Mouse (Mus musculus) liver, embryonic 14.5 days (tissue): Measurements from ENCODE around the gene Ncaph2. TPM values are rescaled to one million over a fixed set of nuclear protein-coding genes. Genes with fewer than 3 reads are reported as not detected.

ENCODE experiments used
- ATAC-seq: fragments of 200-750 bp; cut with Nextera tagmentation; 2 replicates; pipeline ENCODE4 v1.8.0; 2017; ENCODE audit warnings: moderate number of reproducible peaks, mild to moderate bottlenecking, moderate library complexity; ENCODE audit not compliant: insufficient read depth
- DNase-seq, 3 experiments: peaks; one replicate each; pipeline ENCODE4 v3.0.0-alpha.2; 2012 to 2013; ENCODE audit warnings: low read depth in 3 of 3, low spot score in 3 of 3
- H3K27ac ChIP-seq: fragments of 300-500 bp; sonication (generic); 2 replicates; pipeline ENCODE4 v1.5.1; 2014; ENCODE audit warnings: moderate library complexity, mild to moderate bottlenecking, control low read depth, inconsistent platforms
- H3K27me3 ChIP-seq: fragments of 300-500 bp; sonication (generic); 2 replicates; pipeline ENCODE4 v1.6.1; 2014; ENCODE audit warnings: mild to moderate bottlenecking, low read length, moderate library complexity; ENCODE audit not compliant: control insufficient read depth, insufficient read depth
- H3K36me3 ChIP-seq: fragments of 300-500 bp; sonication (generic); replicated peaks from 2 replicates; pipeline ENCODE4 v1.6.1; 2014; ENCODE audit warnings: low read depth; ENCODE audit not compliant: control insufficient read depth, insufficient read depth
- H3K4me1 ChIP-seq, 2 experiments: fragments of 200-500 bp in 1 of 2; fragments of 300-500 bp in 1 of 2; sonication (generic) in 1 of 2; replicated peaks; 2 replicates each; pipeline ENCODE4 v1.6.1; 2012 to 2014; ENCODE audit warnings: antibody characterized with exemption in 1 of 2, inconsistent platforms in 1 of 2, low read length in 1 of 2; ENCODE audit not compliant: control insufficient read depth in 2 of 2, insufficient read depth in 2 of 2
- H3K4me2 ChIP-seq: fragments of 300-500 bp; sonication (generic); 2 replicates; pipeline ENCODE4 v1.6.1; 2014; ENCODE audit warnings: low read depth, mild to moderate bottlenecking, control low read depth, moderate library complexity
- H3K4me3 ChIP-seq, 2 experiments: fragments of 200-500 bp in 1 of 2; fragments of 300-500 bp in 1 of 2; sonication (generic) in 1 of 2; 2 replicates each; pipeline ENCODE4 v1.5.1; 2012 to 2014; ENCODE audit warnings: low read depth in 2 of 2, low read length in 2 of 2, mild to moderate bottlenecking in 2 of 2, control low read depth in 1 of 2, inconsistent platforms in 1 of 2, moderate library complexity in 1 of 2; ENCODE audit not compliant: insufficient read depth in 1 of 2
- H3K9ac ChIP-seq: fragments of 300-500 bp; sonication (generic); replicated peaks from 2 replicates; pipeline ENCODE4 v1.6.1; 2014; ENCODE audit warnings: mild to moderate bottlenecking, control low read depth, moderate library complexity
- H3K9me3 ChIP-seq: fragments of 300-500 bp; sonication (generic); 2 replicates; pipeline ENCODE4 v1.6.1; 2016; ENCODE audit warnings: low read length, mixed read lengths; ENCODE audit not compliant: control insufficient read depth
- CTCF ChIP-seq: IDR thresholded peaks from 2 replicates; pipeline ENCODE4 v1.5.1; 2016; ENCODE audit warnings: antibody characterized with exemption, low read depth, control low read depth
- EP300 ChIP-seq: IDR thresholded peaks from 2 replicates; pipeline ENCODE4 v1.6.1; 2016; ENCODE audit warnings: antibody characterized with exemption, low read depth
- WGBS: fragments of 180-500 bp; shearing (Covaris S2); extraction: QIAGEN DNeasy Blood & Tissue Kit; methylation state at CpG from one replicate; pipeline ENCODE4 v1.1.7; 2014; ENCODE audit not compliant: insufficient replicate concordance; 5-methylcytosine and 5-hydroxymethylcytosine counted together
- polyA plus RNA-seq, 2 experiments: library from polyadenylated mRNA; depleted of rRNA in 1 of 2; stranded (reverse) in 1 of 2; unstranded in 1 of 2; fragments of >200 nt; fragmentation: Nextera tagmentation in 1 of 2; extraction: Ambion mirVana in 1 of 2; gene quantifications; 2 replicates each; pipeline versions ENCODE4 v1.2.1 to v1.2.3; 2012 to 2014

The Ncaph2 gene
- 63.8 and 77.0 TPM in 2 replicates for polyA plus RNA-seq (2012; rRNA removed)
- 104 and 106 TPM in 2 replicates for polyA plus RNA-seq (2014; fragmentation: Nextera tagmentation; extraction: Ambion mirVana)

DNA sequence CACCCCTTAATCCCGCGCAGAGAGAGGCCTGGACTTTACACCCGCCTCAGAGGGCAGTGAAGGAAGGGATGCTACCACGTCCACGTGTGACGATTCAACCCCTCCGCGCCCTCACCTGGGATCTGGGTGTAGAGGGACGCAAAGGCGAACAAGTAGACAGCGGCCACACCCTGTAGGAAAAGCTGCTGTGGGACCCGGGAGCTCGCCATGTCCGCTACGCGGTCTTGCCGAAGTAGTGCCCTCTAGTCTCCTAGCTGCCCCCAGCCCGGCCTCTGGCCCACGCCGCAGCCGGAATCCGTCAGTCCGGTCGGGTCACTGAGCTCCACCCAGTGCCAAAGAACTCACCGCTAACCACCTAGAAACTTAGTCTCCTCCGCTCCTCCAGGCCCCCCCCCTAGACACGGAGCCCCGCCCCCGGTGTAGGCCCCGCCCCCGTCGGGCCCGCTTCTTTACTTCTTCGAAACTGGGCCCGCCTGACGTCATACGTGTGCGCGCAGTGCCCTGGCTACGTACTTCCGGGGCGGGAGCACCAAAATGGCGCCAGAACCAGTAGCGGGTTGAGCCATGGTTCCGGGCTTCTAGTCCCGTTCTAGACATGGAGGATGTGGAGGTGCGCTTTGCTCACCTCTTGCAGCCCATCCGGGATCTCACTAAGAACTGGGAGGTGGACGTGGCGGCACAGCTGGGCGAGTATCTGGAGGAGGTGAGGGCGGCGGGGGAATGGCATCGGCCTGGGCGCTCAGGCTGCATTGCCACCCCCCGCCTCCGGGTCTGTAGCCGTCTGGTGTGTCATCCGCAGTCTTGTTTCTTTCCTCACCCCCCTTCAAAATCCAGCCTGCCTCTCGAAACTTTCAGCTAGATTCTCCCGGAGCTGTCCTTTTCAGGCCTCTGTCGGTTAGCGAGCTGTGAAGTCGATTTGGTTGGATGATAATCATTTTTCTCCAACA is at the start of gene Ncaph2, which contains the start of gene Lmf2:
Gene Ncaph2 (plus strand): TSS at position 479 of the 947 bp plus-strand sequence.
Gene Lmf2 (minus strand): TSS at position 419 of the 947 bp plus-strand sequence.
- Histone ChIP-seq H3K9me3 (no peaks in the 10 kb centered on the region), H3K4me2 (peak within 1 kb of the TSS; percentile 77), H3K36me3 (peaks cover 35% of the 10 kb centered on the region), H3K4me3 (peak within 1 kb of the TSS; percentile 80 to 96), H3K27me3 (no peaks in the 10 kb centered on the region), H3K27ac (peak within 1 kb of the TSS; percentile 74), H3K9ac (peak within 1 kb of the TSS; percentile 96), H3K4me1 (peaks cover 16 to 22% of the 10 kb centered on the region in 2 experiments)
- TF ChIP-seq CTCF (0 out of 2 replicates have a peak, but pooled peaks have one; percentile 3), EP300 (0 out of 2 replicates have a peak, but pooled peaks have one; percentile 24)
- DNase-seq (peak; percentile 92 to 94 (median 94)), ATAC-seq (peak; percentile 91)
- under 1% methylated on average over 64 of the region's 64 CpGs for WGBS

DNA sequence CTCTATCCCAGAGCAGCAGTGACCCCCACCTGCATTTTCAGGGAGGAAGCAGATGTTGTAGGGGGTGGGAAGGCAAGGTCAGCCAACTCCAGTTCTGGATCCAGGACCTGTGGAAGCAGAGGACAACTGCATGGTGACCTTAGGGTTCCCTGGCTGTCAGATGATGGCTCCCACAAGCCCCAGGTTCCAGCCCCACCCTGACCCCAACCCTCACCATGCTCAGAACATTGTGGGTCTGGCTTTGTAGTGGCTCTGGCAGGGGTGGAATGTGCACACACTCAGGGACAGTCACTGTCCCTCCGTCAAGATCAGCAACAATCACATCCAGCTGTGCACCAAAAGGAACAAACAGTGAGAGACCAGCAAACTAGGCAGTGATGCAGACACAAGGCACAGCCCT is 49.6 kb upstream of the Ncaph2 start:
- DNase-seq (no peak), ATAC-seq (no peak)
- no peak for TF ChIP-seq CTCF
- TF ChIP-seq EP300 = no peak
- 70% methylated on average over 1 of the region's 1 CpGs for WGBS
- Histone ChIP-seq H3K9me3 (no peaks in the 10 kb centered on the region), H3K27me3 (no peaks in the 10 kb centered on the region), H3K36me3 (peaks cover 25% of the 10 kb centered on the region), H3K9ac (no peak overlapping the region), H3K4me1 (peaks cover 5 to 11% of the 10 kb centered on the region in 2 experiments; a peak in 3 of 4 replicates), H3K4me2 (no peak overlapping the region), H3K27ac (no peak overlapping the region), H3K4me3 (no peak overlapping the region)

DNA sequence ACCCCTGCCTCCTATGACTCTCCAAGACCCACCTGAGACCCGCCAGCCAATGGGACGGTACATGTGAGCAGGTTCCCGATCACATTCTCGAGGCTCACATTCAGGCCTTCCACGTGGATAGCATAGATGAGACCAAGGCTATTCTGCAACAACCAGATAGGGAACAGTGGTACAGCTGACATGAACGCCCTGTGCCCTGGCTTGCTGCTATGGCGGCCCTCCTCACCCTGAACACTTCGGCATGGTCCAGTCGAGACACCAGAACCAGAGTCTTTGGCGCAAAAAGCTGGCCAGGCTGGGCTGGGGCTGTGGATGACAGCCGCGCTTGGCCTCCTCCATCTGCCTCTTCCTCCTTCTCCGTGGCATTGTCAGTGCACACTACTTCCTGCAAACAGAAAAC is 48.1 kb upstream of the Ncaph2 start:
- peaks cover 14% of the 10 kb centered on the region for H3K36me3 ChIP-seq
- H3K4me3 ChIP-seq = no peak overlapping the region
- H3K4me2 ChIP-seq = no peak overlapping the region
- peaks cover 5 to 11% of the 10 kb centered on the region in 2 experiments; a peak in 3 of 4 replicates for H3K4me1 ChIP-seq
- no peaks in the 10 kb centered on the region for H3K9me3 ChIP-seq
- TF ChIP-seq EP300 (no peak), CTCF (no peak)
- no peak overlapping the region for H3K9ac ChIP-seq
- WGBS = 73% methylated on average over 13 of the region's 13 CpGs
- no peaks in the 10 kb centered on the region for H3K27me3 ChIP-seq
- no peak for DNase-seq
- no peak for ATAC-seq
- no peak overlapping the region for H3K27ac ChIP-seq

DNA sequence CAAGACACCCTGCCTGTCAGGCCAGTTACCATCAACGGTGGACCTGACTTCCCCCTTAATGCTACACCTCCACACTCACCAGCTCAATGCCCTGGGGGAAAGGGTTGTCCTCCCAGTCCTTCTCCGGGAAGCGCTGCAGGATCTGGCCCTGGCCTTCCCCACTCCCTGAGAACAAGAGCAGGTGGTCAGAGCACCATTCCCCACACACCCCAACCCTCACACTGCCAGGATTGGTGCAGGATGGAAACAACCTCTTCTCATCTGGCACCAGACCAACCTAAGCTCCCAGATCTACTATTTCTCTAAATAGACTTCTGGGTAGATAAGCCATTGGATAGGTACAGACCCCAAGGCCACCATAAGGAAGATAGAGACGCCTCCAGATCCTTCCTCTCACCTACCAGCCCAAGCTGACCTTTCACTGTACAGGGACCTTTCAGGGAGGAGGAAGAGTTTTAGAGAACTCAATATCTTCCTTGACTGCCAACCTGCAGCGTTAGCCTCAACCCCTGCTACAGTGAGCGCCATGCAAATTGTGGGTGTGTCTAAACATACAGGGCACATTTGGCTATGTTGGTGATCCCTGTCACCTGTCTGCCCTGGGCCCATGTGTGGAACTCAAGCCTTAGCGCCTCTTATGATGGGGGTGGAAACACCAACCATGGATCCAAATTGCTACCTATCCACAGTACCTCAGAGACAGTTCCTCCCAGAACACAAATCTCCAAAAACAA is 46.9 kb upstream of the Ncaph2 start:
- Histone ChIP-seq H3K36me3 (peaks cover 7% of the 10 kb centered on the region), H3K9me3 (no peaks in the 10 kb centered on the region), H3K4me2 (no peak overlapping the region), H3K9ac (no peak overlapping the region), H3K27ac (no peak overlapping the region), H3K4me1 (peaks cover 8 to 19% of the 10 kb centered on the region in 2 experiments; a peak in 3 of 4 replicates), H3K4me3 (no peak overlapping the region), H3K27me3 (no peaks in the 10 kb centered on the region)
- DNase-seq = no peak
- no peak for TF ChIP-seq CTCF
- no peak for TF ChIP-seq EP300
- whole genome bisulfite sequencing = 72% methylated on average over 7 of the region's 7 CpGs
- no peak for ATAC-seq
